Mouse (Mus musculus) heart, adult 2 months (tissue): ENCODE measurements at regions not wholly inside any gene's neighbourhood (a gene's known extent, or its start where the extent isn't known, plus 50 kb on each side); places are given as distances from the start of the nearest gene placed in this dataset.

ENCODE experiments used
- DNase-seq, 2 experiments: peaks; one replicate each; pipeline ENCODE4 v3.0.0; 2021
- H3K27ac ChIP-seq: fragments of 200-600 bp; 2 replicates; pipeline ENCODE4 v1.8.1; 2022
- H3K27me3 ChIP-seq: fragments of 200-500 bp; 2 replicates; pipeline ENCODE4 v1.6.1; 2012; ENCODE audit warnings: mild to moderate bottlenecking, low read length, inconsistent platforms, mixed read lengths; ENCODE audit not compliant: control insufficient read depth, insufficient read depth
- H3K36me3 ChIP-seq: fragments of 200-500 bp; 2 replicates; pipeline ENCODE4 v1.6.1; 2012; ENCODE audit warnings: low read length, inconsistent platforms; ENCODE audit not compliant: control insufficient read depth, insufficient read depth
- H3K4me1 ChIP-seq: fragments of 200-500 bp; 2 replicates; pipeline ENCODE4 v1.6.1; 2011; ENCODE audit warnings: low read length; ENCODE audit not compliant: control insufficient read depth, insufficient read depth
- H3K4me3 ChIP-seq: fragments of 200-600 bp; 2 replicates; pipeline ENCODE4 v1.8.1; 2022
- H3K79me2 ChIP-seq: fragments of 200-500 bp; replicated peaks from 2 replicates; pipeline ENCODE4 v1.6.1; 2012; ENCODE audit warnings: mild to moderate bottlenecking, inconsistent platforms, low read length, moderate library complexity, mixed read lengths; ENCODE audit not compliant: control insufficient read depth, insufficient read depth
- H3K9ac ChIP-seq: fragments of 200-500 bp; 2 replicates; pipeline ENCODE4 v1.6.1; 2012; ENCODE audit warnings: low read depth, mild to moderate bottlenecking, control low read depth, inconsistent platforms, low read length, mixed read lengths
- CTCF ChIP-seq: fragments of 200-600 bp; IDR thresholded peaks from 2 replicates; pipeline ENCODE4 v1.8.1; 2022; ENCODE audit warnings: antibody characterized with exemption, mild to moderate bottlenecking, moderate library complexity
- EP300 ChIP-seq: fragments of 200-500 bp; IDR thresholded peaks from 2 replicates; pipeline ENCODE4 v1.6.1; 2011; ENCODE audit warnings: low read depth, low read length, control low read depth; ENCODE audit not compliant: insufficient read depth
- POLR2A ChIP-seq: fragments of 200-500 bp; IDR thresholded peaks from 2 replicates; pipeline ENCODE4 v1.6.1; 2011; ENCODE audit warnings: mild to moderate bottlenecking, low read depth, low read length, control low read depth; ENCODE audit not compliant: insufficient read depth
- WGBS: fragments of 180-500 bp; shearing (Covaris S2); methylation state at CpG from one replicate; pipeline ENCODE4 v1.1.7; 2018; 5-methylcytosine and 5-hydroxymethylcytosine counted together
- intact Hi-C: fragments of 180-260 bp; cut with DNase I; formaldehyde crosslinking; loops from one replicate; pipeline ENCODE4 v1.15.1; 2025

DNA sequence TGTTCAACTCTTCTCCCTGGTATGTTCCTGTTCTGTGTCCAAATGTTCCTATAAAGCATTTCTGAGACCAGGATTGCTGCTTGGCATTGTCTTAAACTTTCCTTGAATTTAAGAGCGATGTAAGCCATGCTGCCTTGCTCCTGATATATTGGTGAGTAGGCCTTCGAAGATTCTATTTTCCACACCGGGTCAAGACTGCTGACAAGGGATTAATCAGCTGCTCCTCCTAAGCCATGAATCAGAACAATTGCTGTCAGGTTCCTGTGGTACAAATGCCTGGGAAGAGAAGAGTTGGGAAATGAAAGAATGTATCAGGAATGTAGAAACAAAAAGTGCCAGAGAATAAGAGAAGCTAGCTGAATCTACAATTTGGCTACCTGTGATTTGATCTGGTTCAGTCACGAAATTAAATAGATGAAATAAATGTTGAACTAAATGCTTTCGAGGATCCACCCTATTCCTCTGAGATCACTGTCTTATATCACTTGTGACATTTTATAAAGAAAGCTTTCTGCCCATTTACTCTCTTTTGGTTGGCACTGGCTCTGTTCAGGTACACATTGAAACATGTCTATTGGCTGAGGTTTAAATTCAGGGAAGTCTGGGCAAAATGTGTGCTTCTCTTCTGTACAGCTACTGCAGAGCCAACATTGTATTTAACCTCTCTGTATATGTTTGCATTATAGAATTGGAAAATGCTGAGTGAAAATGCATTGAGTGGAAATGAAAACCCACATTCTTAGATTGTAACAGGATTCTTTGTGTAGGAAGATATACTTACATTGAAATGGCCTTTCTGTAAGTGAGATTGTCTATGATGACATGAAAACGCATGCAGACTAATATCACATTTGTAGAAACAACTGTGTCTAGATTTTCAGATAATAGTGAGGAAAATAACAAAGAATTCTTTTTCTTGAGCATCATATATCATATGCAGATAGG, 617.5 kb upstream of the Cypt12 start:
- H3K4me3 ChIP-seq, result no peak overlapping the region
- no peaks in the 10 kb centered on the region for H3K27me3 ChIP-seq
- 60% methylated on average over 6 of the region's 6 CpGs for WGBS
- H3K79me2 ChIP-seq, result no peaks in the 10 kb centered on the region
- H3K27ac ChIP-seq, result no peak overlapping the region
- H3K36me3 ChIP-seq, result no peaks in the 10 kb centered on the region
- no peak overlapping the region for H3K9ac ChIP-seq
- no peak for DNase-seq
- H3K4me1 ChIP-seq, result no peaks in the 10 kb centered on the region
- intact Hi-C loops, result no loop called here
- TF ChIP-seq EP300, result no peak
- TF ChIP-seq POLR2A, result no peak
- TF ChIP-seq CTCF, result no peak

DNA sequence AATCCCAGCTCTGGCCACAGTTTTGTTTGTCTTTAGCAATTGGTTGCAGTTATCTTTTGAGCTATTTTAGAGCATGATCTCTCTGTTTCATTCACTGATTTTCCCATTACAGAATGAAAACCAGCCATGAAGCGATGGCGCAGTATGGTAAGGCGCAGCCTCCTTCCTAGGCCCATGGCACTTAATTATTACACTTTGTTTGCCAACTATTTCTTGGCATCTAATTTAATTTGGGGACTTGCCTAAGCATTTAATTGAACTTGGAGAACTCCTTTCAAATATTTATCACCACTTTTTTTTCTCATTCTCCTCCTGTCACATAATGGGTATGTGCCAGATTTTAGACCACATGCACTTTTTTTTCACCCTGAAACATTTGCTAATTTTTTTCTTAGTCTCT, 588.0 kb upstream of the Cypt12 start:
- Histone ChIP-seq H3K79me2 (no peaks in the 10 kb centered on the region), H3K27me3 (no peaks in the 10 kb centered on the region), H3K4me3 (no peak overlapping the region), H3K36me3 (no peaks in the 10 kb centered on the region), H3K27ac (no peak overlapping the region), H3K9ac (no peak overlapping the region), H3K4me1 (no peaks in the 10 kb centered on the region)
- TF ChIP-seq CTCF (no peak), EP300 (no peak), POLR2A (no peak)
- DNase-seq, result no peak
- WGBS, result 86% methylated on average over 3 of the region's 3 CpGs
- intact Hi-C loops, result no loop called here
